Mouse (Mus musculus): ENCODE measurements around the gene Ccdc184. TPM values are rescaled to one million over a fixed set of nuclear protein-coding genes. Genes with fewer than 3 reads are reported as not detected.

Gene Ccdc184
- 5.9 and 12.2 TPM in 2 replicates for polyA plus RNA-seq (2016; fragmentation: Nextera tagmentation; extraction: Ambion mirVana)

DNA sequence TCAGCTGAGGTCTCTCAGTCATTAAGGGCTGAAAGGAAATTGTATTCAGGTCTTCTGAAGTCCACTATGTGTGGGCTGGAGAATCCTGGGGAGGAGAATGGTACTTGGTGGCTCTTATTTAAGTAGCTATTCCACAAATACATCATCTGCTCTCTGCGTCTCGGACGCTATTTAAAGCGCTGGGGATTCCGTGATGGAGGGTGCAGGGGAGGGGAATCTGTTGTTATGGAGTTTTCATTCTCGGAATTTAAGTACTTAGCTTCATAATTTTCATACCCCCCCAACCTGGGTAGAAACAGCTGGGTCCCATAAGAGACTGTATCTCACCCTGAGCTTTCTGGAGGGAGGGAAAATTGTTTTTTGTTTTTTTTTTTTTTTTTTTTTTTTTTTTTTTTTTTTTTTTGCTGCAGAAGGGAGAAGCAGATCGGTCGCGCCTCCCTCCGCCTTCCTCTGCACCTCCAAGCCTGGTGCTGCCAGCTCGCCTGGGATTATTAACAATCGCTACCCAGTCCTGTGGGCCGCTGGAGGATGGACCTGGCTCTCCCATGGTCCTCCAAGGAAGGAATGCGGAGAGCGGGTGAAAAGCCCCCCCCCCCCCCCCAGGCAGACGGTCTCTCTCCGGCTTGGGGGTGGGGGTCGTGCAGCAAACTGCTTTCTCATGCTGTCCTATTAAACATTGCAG, at the start of gene Ccdc184:
Gene Ccdc184, plus strand, starts transcription at position 196 of the 682 bp plus-strand sequence.
- no peaks in the 10 kb centered on the region for H3K9me3 ChIP-seq
- 3% methylated on average over 18 of the region's 18 CpGs for WGBS
- peak; percentile 6 for DNase-seq (ENCODE audit: low spot score)

DNA sequence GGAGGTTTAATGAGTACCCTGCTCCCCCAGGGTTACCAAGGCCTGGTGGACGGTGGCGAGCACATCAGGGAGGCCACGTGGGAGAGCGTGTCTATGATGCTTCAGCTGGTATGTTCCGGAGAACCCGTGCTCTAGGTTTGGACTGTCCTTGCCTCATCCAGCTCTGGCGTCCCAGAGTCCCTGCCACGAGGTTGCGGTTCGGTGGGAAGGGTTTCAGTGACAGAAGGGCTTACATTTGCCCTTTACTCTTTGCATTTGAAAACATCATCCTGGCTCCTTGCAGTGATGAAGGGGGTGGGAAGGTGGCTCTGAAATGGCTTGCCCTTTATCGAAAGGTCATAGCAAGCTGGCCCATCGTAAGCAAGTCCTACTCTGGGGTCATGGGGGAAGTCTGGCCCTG, 47.6 kb upstream of the Ccdc184 start:
- H3K27me3 ChIP-seq (ENCODE audit: insufficient read depth, poor library complexity, severe bottlenecking), result no peaks in the 10 kb centered on the region
- no peak overlapping the region for H3K4me3 ChIP-seq
- no peak overlapping the region for H3K27ac ChIP-seq
- 87% methylated on average over 12 of the region's 12 CpGs for WGBS
- DNase-seq (ENCODE audit: low spot score), result no peak
- no peaks in the 10 kb centered on the region for H3K9me3 ChIP-seq
- peaks cover 78% of the 10 kb centered on the region for H3K36me3 ChIP-seq
- no peaks in the 10 kb centered on the region for H3K4me1 ChIP-seq (replicated peaks)

More for the DNA sequence above, at the start of gene Ccdc184:
- Histone ChIP-seq H3K27me3 (ENCODE audit: insufficient read depth, poor library complexity, severe bottlenecking) (peaks cover 70% of the 10 kb centered on the region), H3K27ac (peak within 1 kb of the TSS; percentile 89), H3K4me1 (replicated peaks) (peaks cover 48% of the 10 kb centered on the region), H3K36me3 (no peaks in the 10 kb centered on the region), H3K4me3 (peak within 1 kb of the TSS; percentile 59)

DNA sequence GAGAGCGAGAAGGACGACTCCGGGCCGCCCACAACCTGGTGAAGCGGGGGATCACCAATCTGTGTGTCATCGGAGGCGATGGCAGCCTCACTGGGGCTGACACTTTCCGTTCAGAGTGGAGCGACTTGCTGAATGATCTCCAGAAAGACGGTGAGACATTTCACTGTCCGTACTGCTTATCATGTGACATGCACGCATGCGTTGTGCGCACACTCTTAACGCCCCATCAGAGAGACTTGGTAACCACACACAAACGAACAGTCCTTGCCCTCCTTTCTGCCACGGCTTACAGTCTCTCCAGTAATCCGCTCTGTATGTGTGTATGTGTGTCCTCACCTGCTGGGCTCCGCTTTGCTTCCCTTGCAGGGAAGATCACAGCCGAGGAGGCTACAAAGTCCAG, 46.1 kb upstream of the Ccdc184 start:
- WGBS, result 93% methylated on average over 20 of the region's 20 CpGs
- no peak overlapping the region for H3K4me3 ChIP-seq

DNA sequence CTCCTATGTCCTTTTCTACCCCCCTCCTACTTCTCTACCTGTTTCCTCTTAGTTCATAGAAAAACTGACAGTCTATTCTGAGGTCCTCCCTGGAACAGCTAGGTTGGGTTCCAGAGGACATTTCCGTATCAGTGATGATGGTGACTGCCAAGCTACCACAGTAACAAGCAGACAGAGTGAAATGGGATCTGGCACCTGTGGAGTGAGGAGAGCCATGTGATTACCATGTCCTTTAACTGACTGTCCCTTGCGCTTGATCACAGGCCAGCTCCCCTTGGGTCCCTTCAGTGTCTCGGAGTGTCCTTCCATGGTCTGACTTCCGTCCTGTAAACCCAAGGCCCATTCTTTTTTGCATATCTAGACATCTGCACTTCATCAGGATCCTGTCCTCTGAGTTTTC, 36.0 kb upstream of the Ccdc184 start:
- H3K4me1 ChIP-seq (replicated peaks), result peaks cover 9% of the 10 kb centered on the region
- H3K36me3 ChIP-seq, result peaks cover 97% of the 10 kb centered on the region
- no peak overlapping the region for H3K27ac ChIP-seq
- H3K9me3 ChIP-seq, result no peaks in the 10 kb centered on the region
- no peaks in the 10 kb centered on the region for H3K27me3 ChIP-seq (ENCODE audit: insufficient read depth, poor library complexity, severe bottlenecking)
- WGBS, result 94% methylated on average over 4 of the region's 4 CpGs
- no peak for DNase-seq (ENCODE audit: low spot score)
- no peak overlapping the region for H3K4me3 ChIP-seq

More for the DNA sequence above, 46.1 kb upstream of the Ccdc184 start:
- H3K27ac ChIP-seq, result no peak overlapping the region
- no peaks in the 10 kb centered on the region for H3K9me3 ChIP-seq
- no peaks in the 10 kb centered on the region for H3K27me3 ChIP-seq (ENCODE audit: insufficient read depth, poor library complexity, severe bottlenecking)
- no peak for DNase-seq (ENCODE audit: low spot score)
- H3K4me1 ChIP-seq (replicated peaks), result no peaks in the 10 kb centered on the region; the same call in 1 of the 2 replicates
- peaks cover 86% of the 10 kb centered on the region for H3K36me3 ChIP-seq

DNA sequence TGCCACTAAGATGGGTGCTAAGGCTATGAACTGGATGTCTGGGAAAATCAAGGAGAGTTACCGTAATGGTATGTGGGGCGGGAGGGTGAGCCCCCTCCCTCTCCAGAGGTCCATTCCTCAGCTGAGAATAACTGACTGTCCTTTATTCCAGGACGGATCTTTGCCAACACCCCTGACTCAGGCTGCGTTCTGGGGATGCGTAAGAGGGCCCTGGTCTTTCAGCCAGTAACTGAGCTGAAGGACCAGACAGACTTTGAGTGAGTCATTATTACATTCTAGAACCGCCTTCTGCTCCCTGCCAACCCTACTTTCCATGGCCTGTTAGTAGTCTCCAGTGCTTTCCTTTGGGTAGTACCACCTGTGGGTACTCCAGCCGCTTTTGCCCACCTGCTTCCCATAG, 35.5 kb upstream of the Ccdc184 start:
- Histone ChIP-seq H3K4me1 (replicated peaks) (peaks cover 6% of the 10 kb centered on the region; the same call in 1 of the 2 replicates), H3K9me3 (no peaks in the 10 kb centered on the region), H3K27ac (no peak overlapping the region), H3K27me3 (ENCODE audit: insufficient read depth, poor library complexity, severe bottlenecking) (no peaks in the 10 kb centered on the region), H3K36me3 (peaks cover 97% of the 10 kb centered on the region), H3K4me3 (no peak overlapping the region)
- no peak for DNase-seq (ENCODE audit: low spot score)
- WGBS, result 92% methylated on average over 7 of the region's 7 CpGs

DNA sequence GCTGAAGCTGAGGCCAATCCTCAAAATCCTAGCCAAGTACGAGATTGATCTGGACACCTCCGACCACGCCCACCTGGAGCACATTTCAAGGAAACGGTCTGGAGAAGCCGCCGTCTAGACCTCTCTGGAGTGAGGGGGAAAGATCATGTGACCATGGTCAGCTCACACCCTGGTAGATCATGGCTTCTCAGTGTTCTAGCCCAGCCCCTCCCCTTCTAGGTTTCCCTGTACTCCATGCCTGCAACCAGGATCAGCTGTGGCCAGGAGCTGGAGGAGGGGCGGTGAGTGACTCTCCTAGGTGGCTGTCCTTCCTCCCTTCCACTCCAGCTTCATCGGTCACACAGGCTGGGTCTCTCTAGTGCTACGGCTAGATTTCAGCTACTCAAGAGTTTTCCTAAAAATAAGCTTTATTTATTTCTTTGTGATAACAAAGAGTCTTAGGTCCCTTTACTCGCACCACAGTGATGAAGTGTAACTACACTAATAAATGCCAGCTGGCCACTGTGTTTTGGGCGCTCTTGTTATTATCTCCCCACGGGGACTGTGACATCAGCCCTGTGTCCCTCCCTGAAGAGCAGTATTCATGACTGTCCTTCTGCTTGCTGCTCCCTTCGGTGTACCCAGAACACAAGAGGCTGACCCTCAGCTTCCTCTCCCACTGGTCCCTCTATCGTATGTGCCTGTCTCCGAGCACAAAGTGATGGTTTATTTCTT, 34.9 kb upstream of the Ccdc184 start:
- Histone ChIP-seq H3K4me3 (no peak overlapping the region), H3K27ac (no peak overlapping the region), H3K9me3 (no peaks in the 10 kb centered on the region), H3K27me3 (ENCODE audit: insufficient read depth, poor library complexity, severe bottlenecking) (no peaks in the 10 kb centered on the region), H3K4me1 (replicated peaks) (peaks cover 6% of the 10 kb centered on the region; the same call in 1 of the 2 replicates), H3K36me3 (peaks cover 97% of the 10 kb centered on the region)
- 92% methylated on average over 15 of the region's 15 CpGs for WGBS
- no peak for DNase-seq (ENCODE audit: low spot score)

DNA sequence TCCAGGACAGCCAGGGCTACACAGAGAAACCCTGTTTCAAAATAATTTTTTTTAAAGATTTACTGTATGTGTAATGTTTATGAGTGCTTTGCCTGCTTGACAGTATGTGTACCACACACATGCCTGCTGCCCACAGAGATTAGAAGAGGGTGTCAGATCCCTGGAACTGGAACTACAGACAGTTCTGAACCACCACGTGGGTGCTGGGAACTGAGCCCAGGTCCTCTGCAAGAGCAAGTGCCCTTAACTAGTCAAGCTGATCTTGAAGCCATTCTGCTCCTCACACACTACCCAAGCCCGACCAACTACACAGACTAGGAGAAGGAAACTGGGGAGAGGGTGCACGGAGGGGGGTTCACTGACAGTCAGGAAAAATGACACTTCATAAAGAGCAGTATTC, 33.5 kb upstream of the Ccdc184 start:
- no peaks in the 10 kb centered on the region for H3K9me3 ChIP-seq
- H3K27me3 ChIP-seq (ENCODE audit: insufficient read depth, poor library complexity, severe bottlenecking), result no peaks in the 10 kb centered on the region
- peaks cover 98% of the 10 kb centered on the region for H3K36me3 ChIP-seq
- no peak for DNase-seq (ENCODE audit: low spot score)
- no peak overlapping the region for H3K4me3 ChIP-seq
- no peak overlapping the region for H3K27ac ChIP-seq
- 92% methylated on average over 3 of the region's 3 CpGs for WGBS
- peaks cover 6% of the 10 kb centered on the region; the same call in 1 of the 2 replicates for H3K4me1 ChIP-seq (replicated peaks)

DNA sequence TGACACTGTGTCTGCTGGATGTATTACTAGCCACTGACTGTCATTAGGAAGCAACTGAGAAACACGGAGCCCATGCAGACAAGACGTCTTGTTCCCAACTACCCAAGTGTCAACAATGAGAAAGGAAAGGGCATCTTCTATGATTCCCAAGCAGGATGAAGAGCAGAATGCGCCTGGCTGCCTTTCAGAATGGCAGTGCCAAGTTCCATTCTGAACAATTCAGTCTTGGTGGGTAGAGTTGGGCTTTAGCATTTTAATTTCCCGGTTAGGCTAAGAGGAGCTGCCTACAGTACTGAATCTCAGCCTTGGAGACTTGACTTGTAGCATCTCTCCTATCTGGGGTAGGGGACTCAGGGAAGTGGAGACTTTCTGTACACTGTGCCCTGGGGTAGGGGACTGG, 32.9 kb upstream of the Ccdc184 start:
- Histone ChIP-seq H3K27ac (no peak overlapping the region), H3K4me1 (replicated peaks) (peaks cover 3% of the 10 kb centered on the region; the same call in 1 of the 2 replicates), H3K27me3 (ENCODE audit: insufficient read depth, poor library complexity, severe bottlenecking) (no peaks in the 10 kb centered on the region), H3K36me3 (peaks cover 97% of the 10 kb centered on the region), H3K4me3 (no peak overlapping the region), H3K9me3 (no peaks in the 10 kb centered on the region)
- DNase-seq (ENCODE audit: low spot score), result no peak
- 89% methylated on average over 4 of the region's 4 CpGs for WGBS

DNA sequence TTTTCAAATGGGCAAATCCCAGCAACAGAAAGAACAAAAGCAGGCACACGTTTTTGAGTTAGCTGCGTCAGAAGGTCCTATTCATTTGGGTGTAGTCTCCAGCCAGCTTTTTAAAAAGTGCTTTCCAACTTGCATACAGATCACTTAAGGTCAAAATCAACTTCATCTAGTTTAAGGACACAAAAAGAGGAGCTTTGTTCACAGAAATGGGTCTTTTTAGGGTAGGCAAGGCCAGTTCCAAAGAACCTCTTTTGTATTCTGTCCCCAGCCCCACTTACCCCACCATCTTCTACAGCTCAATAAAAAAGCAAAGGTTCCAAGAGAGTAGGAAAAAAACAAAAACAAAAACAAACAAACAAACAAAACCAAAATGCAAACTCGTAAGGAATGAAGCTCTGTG, 32.3 kb upstream of the Ccdc184 start:
- Histone ChIP-seq H3K4me1 (replicated peaks) (no peaks in the 10 kb centered on the region), H3K9me3 (no peaks in the 10 kb centered on the region), H3K4me3 (no peak overlapping the region), H3K27me3 (ENCODE audit: insufficient read depth, poor library complexity, severe bottlenecking) (no peaks in the 10 kb centered on the region), H3K27ac (no peak overlapping the region), H3K36me3 (peaks cover 97% of the 10 kb centered on the region)
- 70% methylated on average over 3 of the region's 3 CpGs for WGBS
- DNase-seq (ENCODE audit: low spot score), result no peak

DNA sequence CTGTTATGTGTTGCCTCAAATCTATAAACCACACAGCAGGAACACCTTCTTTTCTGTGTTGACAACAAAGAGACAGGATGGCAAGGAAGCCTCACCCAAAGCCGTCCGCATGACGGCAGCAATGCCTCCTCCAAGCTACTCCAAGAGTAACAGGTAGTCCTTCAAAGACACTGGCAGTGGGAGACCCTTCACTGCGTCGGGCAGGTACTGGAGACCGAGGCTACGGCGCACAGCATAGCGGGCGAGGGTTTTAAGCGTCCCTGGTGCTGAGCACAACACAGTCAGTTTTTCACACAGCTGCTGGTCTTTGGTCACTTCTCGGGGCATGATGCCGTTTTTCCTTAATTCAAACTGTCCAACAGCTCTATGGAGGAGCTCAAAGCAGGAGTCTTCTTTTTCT, 31.3 kb upstream of the Ccdc184 start:
- Histone ChIP-seq H3K27ac (no peak overlapping the region), H3K4me3 (no peak overlapping the region), H3K36me3 (peaks cover 97% of the 10 kb centered on the region), H3K27me3 (ENCODE audit: insufficient read depth, poor library complexity, severe bottlenecking) (no peaks in the 10 kb centered on the region), H3K9me3 (no peaks in the 10 kb centered on the region), H3K4me1 (replicated peaks) (no peaks in the 10 kb centered on the region)
- DNase-seq (ENCODE audit: low spot score), result no peak
- 92% methylated on average over 13 of the region's 13 CpGs for WGBS

DNA sequence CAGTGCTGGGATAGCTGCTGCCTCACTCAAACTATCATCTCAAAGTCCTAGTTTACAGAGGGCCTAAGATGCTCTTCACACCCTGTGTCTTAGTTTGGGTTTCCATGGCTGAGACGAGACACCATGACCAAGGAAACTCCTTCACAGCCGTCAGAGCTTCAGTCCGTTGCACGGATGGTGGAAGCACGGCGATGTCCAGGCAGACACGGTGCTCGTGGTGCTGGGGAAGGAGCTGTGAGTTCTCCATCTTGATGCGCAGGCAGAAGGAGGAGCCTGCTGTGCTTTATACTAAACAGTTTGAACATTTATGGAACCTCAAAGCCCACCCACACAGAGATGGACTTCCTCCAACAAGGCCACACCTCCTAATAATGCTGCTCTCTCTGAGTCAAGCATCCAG, 30.1 kb upstream of the Ccdc184 start:
- Histone ChIP-seq H3K27me3 (ENCODE audit: insufficient read depth, poor library complexity, severe bottlenecking) (no peaks in the 10 kb centered on the region), H3K36me3 (peaks cover 98% of the 10 kb centered on the region), H3K4me1 (replicated peaks) (no peaks in the 10 kb centered on the region), H3K27ac (no peak overlapping the region), H3K4me3 (no peak overlapping the region), H3K9me3 (no peaks in the 10 kb centered on the region)
- WGBS, result 92% methylated on average over 9 of the region's 9 CpGs
- DNase-seq (ENCODE audit: low spot score), result no peak

DNA sequence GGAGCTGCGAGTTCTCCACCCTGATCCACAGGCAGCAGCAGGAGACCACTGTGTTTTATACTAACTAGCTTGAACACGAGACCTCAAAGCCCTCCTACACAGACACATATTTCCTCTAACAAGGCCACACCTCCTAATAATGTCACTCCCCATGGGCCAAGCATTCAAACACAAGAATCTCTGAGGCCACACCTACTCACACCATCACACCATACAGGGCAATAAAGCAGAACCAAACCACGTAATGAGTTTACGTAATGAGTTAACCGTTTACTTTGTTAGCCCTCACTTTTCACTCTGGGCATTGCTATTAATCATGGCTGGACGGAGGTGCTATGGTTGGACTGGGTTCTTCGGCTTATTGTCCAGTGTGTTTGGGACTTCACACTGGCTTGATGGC, 27.2 kb upstream of the Ccdc184 start:
- DNase-seq (ENCODE audit: low spot score), result no peak
- 92% methylated on average over 7 of the region's 7 CpGs for WGBS
- Histone ChIP-seq H3K27ac (no peak overlapping the region), H3K9me3 (no peaks in the 10 kb centered on the region), H3K4me3 (no peak overlapping the region), H3K36me3 (peaks cover 77% of the 10 kb centered on the region), H3K4me1 (replicated peaks) (peaks cover 7% of the 10 kb centered on the region), H3K27me3 (ENCODE audit: insufficient read depth, poor library complexity, severe bottlenecking) (no peaks in the 10 kb centered on the region)

DNA sequence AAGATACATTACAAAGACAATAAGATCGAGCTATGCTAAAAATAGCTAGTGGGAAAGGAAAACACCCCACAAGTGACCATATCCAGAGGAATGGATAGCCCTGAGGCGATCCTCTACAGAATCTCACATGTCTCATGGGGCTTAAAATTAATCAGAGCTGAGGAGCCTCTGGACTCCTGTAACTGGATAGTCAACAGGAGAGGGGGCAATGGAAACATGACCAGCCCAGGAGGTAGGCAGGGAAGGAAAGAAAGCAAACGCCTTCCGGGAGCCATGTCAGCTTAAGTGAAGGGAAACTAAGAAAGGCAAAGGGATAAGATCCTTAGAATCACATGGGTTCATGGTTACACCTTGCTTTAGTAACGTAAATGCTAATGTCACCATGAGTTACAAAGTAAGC, 26.1 kb upstream of the Ccdc184 start:
- 93% methylated on average over 5 of the region's 5 CpGs for WGBS
- no peak for DNase-seq (ENCODE audit: low spot score)
- H3K4me3 ChIP-seq, result no peak overlapping the region
- peaks cover 15% of the 10 kb centered on the region for H3K4me1 ChIP-seq (replicated peaks)
- H3K9me3 ChIP-seq, result no peaks in the 10 kb centered on the region
- H3K27me3 ChIP-seq (ENCODE audit: insufficient read depth, poor library complexity, severe bottlenecking), result no peaks in the 10 kb centered on the region
- no peak overlapping the region for H3K27ac ChIP-seq
- peaks cover 67% of the 10 kb centered on the region for H3K36me3 ChIP-seq

All from hindbrain, embryonic 10.5 days (tissue).